Mouse (Mus musculus) E14TG2a.4 (cell line): ENCODE data around the gene Nln.

Experiments used
- H3K27me3 ChIP-seq: 2 replicates; pipeline ENCODE4 v1.6.1; 2014; ENCODE audit warnings: low read length, control low read depth; ENCODE audit not compliant: insufficient read depth
- H3K36me3 ChIP-seq: 2 replicates; pipeline ENCODE4 v1.6.1; 2014; ENCODE audit warnings: low read length, control low read depth; ENCODE audit not compliant: insufficient read depth
- H3K4me1 ChIP-seq: replicated peaks from 2 replicates; pipeline ENCODE4 v1.6.1; 2014; ENCODE audit warnings: low read depth, low read length, control low read depth
- H3K4me3 ChIP-seq: replicated peaks from 2 replicates; pipeline ENCODE4 v1.5.1; 2014; ENCODE audit warnings: mild to moderate bottlenecking, low read length
- H3K9me3 ChIP-seq: 2 replicates; pipeline ENCODE4 v1.6.1; 2014; ENCODE audit warnings: low read length, control low read depth
- CTCF ChIP-seq: conservative IDR thresholded peaks from 2 replicates; pipeline ENCODE4 v1.5.1; 2014; ENCODE audit warnings: low read length
- NANOG ChIP-seq: IDR thresholded peaks from 2 replicates; pipeline ENCODE4 v1.6.1; 2014; ENCODE audit warnings: borderline replicate concordance, low read length, mixed read lengths
- POU5F1 ChIP-seq: IDR thresholded peaks from 2 replicates; pipeline ENCODE4 v1.6.1; 2014; ENCODE audit warnings: low read length, borderline replicate concordance

Gene Nln

DNA sequence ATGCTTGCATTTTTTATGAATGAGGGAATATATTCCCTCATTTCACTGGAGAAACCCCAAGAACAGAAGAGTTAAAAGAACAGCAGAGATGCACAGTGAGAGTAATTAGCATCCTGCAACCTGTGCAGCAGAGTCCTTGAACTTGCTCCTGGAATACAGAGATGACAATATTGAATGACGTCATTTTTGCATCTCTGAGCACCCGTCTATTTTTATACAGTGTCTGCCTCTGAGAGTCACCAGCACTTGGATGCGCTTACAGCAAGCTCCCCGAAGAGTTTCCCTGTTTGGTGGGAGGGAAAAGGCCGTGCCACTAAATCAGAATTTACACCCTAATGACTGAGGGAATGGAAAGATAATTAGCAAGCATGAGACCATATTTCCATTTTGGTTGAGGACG is 96.0 kb downstream of the Nln start:
- Histone ChIP-seq H3K9me3 (no peaks in the 10 kb centered on the region), H3K4me1 (peaks cover 5% of the 10 kb centered on the region; the same call in 1 of the 2 replicates), H3K27me3 (no peaks in the 10 kb centered on the region), H3K4me3 (no peak overlapping the region), H3K36me3 (no peaks in the 10 kb centered on the region)
- TF ChIP-seq NANOG (no peak), POU5F1 (no peak), CTCF (no peak)

GRCm38 (mm10) chr13:104012214-104012833 is 97.1 kb downstream of the Nln start:
- H3K36me3 ChIP-seq, result no peaks in the 10 kb centered on the region
- peaks cover 5% of the 10 kb centered on the region; the same call in 1 of the 2 replicates for H3K4me1 ChIP-seq
- TF ChIP-seq CTCF (no peak), NANOG (no peak), POU5F1 (no peak)
- H3K9me3 ChIP-seq, result no peaks in the 10 kb centered on the region
- no peak overlapping the region for H3K4me3 ChIP-seq
- no peaks in the 10 kb centered on the region for H3K27me3 ChIP-seq

GRCm38 (mm10) chr13:104011289-104011688 is 98.1 kb downstream of the Nln start:
- peaks cover 5% of the 10 kb centered on the region; the same call in 1 of the 2 replicates for H3K4me1 ChIP-seq
- H3K36me3 ChIP-seq, result no peaks in the 10 kb centered on the region
- H3K4me3 ChIP-seq, result no peak overlapping the region
- no peaks in the 10 kb centered on the region for H3K9me3 ChIP-seq
- TF ChIP-seq POU5F1, result no peak
- TF ChIP-seq CTCF, result no peak
- no peak for TF ChIP-seq NANOG
- H3K27me3 ChIP-seq, result no peaks in the 10 kb centered on the region

DNA sequence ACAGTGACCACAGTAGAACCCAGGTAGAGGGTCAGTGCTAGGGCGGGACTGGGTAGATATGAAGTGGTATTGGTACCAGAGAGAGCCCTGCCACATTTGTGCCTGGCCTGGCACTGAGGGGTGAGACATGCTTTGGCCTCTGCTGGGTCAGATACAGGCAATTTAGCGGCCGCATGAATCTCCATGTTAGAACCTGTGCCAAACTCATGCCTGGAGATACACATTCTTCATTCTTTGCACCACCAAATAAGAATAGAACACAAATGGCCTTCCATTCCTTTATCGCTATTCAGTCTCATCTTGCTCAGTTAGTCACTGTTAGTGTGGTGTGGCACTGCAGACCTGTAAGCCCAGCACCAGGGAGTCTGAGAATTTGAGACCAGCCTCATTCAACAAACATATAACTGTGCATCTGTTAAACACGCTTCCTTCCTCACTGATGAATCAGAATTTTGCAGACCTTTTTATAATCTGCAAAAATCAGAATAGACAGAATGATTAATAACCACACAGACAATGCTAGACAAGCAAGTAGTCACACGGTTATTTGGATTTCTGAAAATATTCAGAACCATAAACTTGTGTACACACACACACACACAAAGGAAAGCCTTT is 104.1 kb downstream of the Nln start:
- Histone ChIP-seq H3K9me3 (no peaks in the 10 kb centered on the region), H3K36me3 (no peaks in the 10 kb centered on the region), H3K4me3 (no peak overlapping the region), H3K27me3 (peaks cover 3% of the 10 kb centered on the region; the same call in 1 of the 2 replicates), H3K4me1 (no peaks in the 10 kb centered on the region)
- no peak for TF ChIP-seq NANOG
- no peak for TF ChIP-seq CTCF
- TF ChIP-seq POU5F1, result no peak

DNA sequence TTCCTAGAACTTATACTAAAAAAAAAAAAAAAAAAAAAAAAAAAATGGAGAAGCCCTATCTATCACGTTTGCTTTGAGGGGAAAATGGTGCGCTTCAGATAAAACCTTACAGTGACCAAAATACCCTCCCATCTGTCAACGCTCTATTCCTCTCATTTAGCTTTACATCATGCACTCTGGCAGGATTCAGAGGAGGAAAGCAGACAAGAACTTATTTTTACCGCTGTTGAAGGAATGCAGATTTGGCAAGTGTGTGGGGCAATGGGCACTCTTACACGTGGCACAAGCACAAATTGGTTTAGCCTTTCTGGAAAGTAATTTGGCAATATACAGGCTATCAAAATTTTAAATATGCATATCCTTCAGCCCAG is 115.3 kb downstream of the Nln start:
- Histone ChIP-seq H3K9me3 (peaks cover 13% of the 10 kb centered on the region), H3K4me3 (no peak overlapping the region)

GRCm38 (mm10) chr13:103993142-103994084 is 116.0 kb downstream of the Nln start:
- Histone ChIP-seq H3K27me3 (peaks cover 24% of the 10 kb centered on the region), H3K36me3 (no peaks in the 10 kb centered on the region), H3K9me3 (peaks cover 13% of the 10 kb centered on the region), H3K4me3 (no peak overlapping the region), H3K4me1 (peaks cover 4% of the 10 kb centered on the region; the same call in 1 of the 2 replicates)
- TF ChIP-seq NANOG (no peak), POU5F1 (no peak), CTCF (no peak)

More for the DNA sequence above, 115.3 kb downstream of the Nln start:
- no peaks in the 10 kb centered on the region for H3K36me3 ChIP-seq
- TF ChIP-seq POU5F1 (no peak), CTCF (no peak), NANOG (no peak)
- peaks cover 24% of the 10 kb centered on the region for H3K27me3 ChIP-seq
- H3K4me1 ChIP-seq, result peaks cover 4% of the 10 kb centered on the region; the same call in 1 of the 2 replicates

DNA sequence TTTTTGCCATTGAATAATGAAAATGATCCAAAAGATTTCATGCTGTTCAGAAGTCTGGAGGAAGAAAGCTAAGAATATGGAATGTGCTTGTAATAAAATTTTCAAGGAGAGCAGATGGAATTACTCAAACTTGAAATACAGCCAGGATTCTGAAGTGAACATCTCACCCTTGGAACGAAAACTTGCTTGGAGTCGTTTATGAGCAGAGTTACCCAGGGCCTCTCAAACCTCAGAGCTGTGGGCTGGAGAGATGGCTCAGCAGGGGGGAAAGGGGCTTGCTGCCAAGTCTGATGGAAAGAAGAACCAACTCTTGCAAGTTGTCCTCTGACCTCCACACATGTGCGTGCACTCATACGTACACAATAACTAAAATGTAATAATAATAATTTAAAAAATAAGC is 122.8 kb downstream of the Nln start:
- H3K9me3 ChIP-seq, result peaks cover 13% of the 10 kb centered on the region
- TF ChIP-seq CTCF (no peak), NANOG (no peak), POU5F1 (no peak)
- no peaks in the 10 kb centered on the region for H3K36me3 ChIP-seq
- no peaks in the 10 kb centered on the region for H3K4me1 ChIP-seq
- H3K4me3 ChIP-seq, result no peak overlapping the region
- peaks cover 30% of the 10 kb centered on the region for H3K27me3 ChIP-seq

DNA sequence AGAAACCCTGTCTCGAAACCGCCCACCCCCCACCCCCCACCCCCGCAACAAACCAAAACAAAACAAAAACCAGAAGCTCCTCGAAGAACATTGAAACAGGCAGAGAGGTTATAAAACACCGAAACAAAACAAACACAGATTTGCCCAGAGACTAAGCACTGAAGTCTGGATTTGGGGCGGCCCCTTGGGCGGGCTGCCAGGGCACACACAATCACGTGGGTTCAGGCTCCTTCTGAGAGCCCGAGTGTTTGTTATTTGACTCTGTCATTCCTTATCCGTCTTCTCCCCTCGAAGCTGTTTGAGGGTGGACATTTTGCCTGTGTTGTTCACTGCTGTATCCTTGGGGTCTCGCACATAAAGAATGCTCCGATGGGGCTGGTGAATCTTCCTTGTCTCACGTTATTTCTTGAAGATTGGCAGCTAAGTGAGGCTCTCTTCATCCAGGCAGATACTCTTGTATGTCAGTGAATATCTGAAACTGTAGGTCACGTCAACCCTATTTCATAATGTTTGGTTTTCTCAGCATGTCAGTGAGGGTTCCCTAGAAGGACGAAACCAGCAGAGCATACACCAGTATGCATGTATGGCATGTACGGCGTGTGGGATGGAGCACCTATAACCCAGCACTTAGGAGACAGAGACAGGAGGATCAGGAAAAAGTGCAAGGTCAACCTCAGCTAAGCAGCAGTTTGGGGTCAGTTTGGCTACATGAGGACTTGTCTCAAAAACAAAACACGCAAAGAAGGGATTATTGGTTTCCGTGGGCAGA is 123.7 kb downstream of the Nln start:
- Histone ChIP-seq H3K36me3 (no peaks in the 10 kb centered on the region), H3K9me3 (peaks cover 5% of the 10 kb centered on the region), H3K4me3 (no peak overlapping the region), H3K27me3 (peaks cover 22% of the 10 kb centered on the region), H3K4me1 (no peaks in the 10 kb centered on the region)
- TF ChIP-seq POU5F1 (no peak), NANOG (no peak), CTCF (no peak)
